Mouse (Mus musculus) liver, postnatal 0 days (tissue): ENCODE results near the gene Smarcb1.

ENCODE experiments used
- CTCF ChIP-seq: sonication (generic); IDR thresholded peaks from 2 replicates; pipeline ENCODE4 v1.5.1; 2016; ENCODE audit warnings: antibody characterized with exemption, low read depth
- EP300 ChIP-seq: IDR thresholded peaks from 2 replicates; pipeline ENCODE4 v1.6.1; 2016; ENCODE audit warnings: antibody characterized with exemption, low read depth, mild to moderate bottlenecking

DNA sequence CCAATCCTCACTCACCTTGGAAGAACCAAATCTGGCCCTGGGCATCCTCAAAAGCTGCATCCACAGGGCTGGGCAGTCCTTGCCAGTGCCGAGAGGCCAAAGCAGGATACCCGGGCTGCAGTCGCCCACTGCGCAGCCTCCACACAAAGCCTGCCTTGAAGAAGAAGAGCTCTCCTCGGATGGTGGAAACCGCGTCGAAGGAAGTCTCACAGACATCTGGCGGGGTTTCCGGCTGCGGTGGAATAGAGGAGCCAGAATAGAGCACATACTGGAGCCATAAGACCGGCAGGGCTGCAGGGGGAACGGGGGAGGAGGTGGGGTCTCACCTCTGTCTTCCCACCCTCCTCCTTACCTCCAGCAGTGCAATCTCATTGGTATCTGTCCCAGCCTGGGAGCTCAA is 5.0 kb upstream of the Smarcb1 start:
- TF ChIP-seq CTCF (no peak), EP300 (no peak)
